Mouse (Mus musculus): ENCODE measurements at regions not wholly inside any gene's neighbourhood (a gene's known extent, or its start where the extent isn't known, plus 50 kb on each side); places are given as distances from the start of the nearest gene placed in this dataset.
"Not testable (repeated sequence)": the region's sequence is repeated elsewhere in the genome, so short reads cannot be mapped to it uniquely, and the experiment has no call there.

DNA sequence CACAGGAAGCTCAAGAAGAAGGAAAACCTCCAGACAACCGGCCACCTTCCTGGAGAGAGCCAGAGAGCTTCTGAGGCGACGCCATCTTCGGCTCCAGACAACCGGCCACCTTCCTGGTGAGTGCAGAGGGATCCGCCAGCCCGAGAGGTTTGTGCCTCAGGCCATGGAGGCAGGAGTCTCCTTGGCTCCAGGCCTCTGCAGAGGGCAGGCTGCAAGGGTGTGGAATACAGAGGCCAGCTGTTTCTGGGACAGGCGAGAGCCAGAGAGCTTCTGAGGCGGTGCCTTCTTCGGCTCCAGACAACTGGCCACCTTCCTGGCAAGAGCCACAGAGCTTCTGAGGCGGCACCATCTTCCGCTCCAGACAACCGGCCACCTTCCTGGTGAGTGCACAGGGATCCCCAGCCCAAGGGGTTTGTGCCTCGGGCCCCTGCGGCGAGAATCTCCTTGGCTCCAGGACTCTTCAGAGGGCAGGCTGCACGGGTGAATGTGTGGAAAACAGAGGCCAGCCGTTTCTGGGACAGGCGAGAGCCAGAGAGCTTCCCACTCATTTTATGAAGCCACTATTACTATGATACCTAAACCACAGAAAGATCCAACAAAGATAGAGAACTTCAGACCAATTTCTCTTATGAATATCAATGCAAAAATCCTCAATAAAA lies 441.4 kb downstream of the Arl6ip6 start:
- CTCF ChIA-PET: not testable (repeated sequence)

GRCm38 (mm10) chr2:53668599-53669372 lies 416.6 kb downstream of the Rprm start:
- CTCF ChIA-PET: interaction anchor here (0.5 to 0.6 kb wide), 2 partner anchors 22 to 26 kb away, joined by 3 to 5 read pairs; no protein-coding TSS in a partner anchor

GRCm38 (mm10) chr2:53680350-53681011 lies 404.9 kb downstream of the Rprm start:
- CTCF ChIA-PET: no interaction called here

- CTCF ChIA-PET: no interaction called here
Observed at GRCm38 (mm10) chr2:53682599-53682998, 402.8 kb downstream of the Rprm start.

GRCm38 (mm10) chr2:53687281-53687680 lies 398.1 kb downstream of the Rprm start:
- CTCF ChIA-PET: no interaction called here

- CTCF ChIA-PET: no interaction called here
Observed at GRCm38 (mm10) chr2:53689223-53689880, 396.0 kb downstream of the Rprm start.

DNA sequence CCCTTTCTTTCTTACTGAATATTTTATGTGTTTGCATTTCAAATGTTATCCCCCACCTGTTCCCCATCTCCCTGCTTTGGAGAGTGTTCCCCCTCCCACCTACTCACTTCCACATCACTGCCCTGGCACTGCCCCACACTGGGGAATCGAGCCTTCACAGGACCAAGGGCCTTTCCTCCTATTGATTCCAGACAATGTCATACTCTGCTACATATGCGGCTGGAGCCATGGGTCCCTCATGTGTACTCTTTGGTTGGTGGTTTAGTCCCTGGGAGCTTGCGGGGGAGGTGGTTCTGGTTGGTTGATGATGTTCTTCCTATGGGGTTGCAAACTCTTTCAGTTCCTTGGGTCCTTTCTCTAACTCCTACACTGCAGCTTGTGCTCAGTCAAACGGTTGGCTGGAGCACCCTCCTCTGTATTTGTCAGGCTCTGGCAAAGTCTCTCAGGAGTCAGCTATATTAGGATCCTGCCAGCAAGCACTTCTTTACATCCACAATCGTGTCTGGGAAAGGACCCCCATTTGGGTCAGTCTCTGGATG lies 393.7 kb downstream of the Rprm start:
- CTCF ChIA-PET: interaction anchor here (0.7 kb wide), 1 partner anchor 111 kb away, joined by 3 read pairs; no protein-coding TSS in a partner anchor

DNA sequence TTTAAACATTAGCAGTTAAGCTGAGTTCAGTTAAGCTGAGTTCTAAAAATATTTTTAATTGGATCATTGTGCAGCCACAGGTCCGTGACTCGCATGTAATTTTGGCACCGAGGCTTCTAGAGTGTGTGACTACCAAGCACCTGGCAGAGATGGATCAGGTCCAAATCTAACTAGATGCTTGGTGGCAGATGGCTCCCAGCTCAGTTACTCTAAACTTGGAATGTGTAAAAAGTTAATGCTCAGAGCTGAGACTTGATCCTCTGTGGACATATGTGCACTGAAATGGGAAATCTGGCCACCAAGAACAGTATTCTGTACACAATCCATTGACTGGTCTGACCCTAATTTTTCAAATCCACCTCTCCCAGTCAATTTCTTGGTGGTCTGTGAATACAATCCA lies 374.1 kb downstream of the Rprm start:
- CTCF ChIA-PET: no interaction called here

GRCm38 (mm10) chr2:53713106-53713640 lies 372.2 kb downstream of the Rprm start:
- CTCF ChIA-PET: no interaction called here

GRCm38 (mm10) chr2:53715017-53715416 lies 370.3 kb downstream of the Rprm start:
- CTCF ChIA-PET: no interaction called here

DNA sequence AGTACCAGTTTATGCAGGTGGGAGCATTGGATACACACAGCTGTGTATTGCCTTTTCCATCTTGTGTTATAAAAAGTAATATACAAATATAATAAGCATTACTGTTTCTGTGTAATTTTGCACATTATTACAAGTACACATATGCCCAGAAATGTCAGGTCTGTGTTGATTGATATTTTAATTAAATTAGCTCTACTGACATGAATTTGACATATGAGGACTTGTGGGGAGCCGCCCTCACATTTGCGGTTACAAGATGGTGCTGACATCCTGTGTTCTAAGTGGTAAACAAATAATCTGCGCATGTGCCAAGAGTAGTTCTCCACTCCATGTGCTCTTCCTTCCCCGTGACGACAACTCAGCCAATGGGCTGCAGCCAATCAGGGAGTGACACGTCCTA lies 362.1 kb downstream of the Rprm start:
- CTCF ChIA-PET: interaction anchor here (0.6 kb wide), 1 partner anchor 108 kb away, joined by 4 read pairs; no protein-coding TSS in a partner anchor

DNA sequence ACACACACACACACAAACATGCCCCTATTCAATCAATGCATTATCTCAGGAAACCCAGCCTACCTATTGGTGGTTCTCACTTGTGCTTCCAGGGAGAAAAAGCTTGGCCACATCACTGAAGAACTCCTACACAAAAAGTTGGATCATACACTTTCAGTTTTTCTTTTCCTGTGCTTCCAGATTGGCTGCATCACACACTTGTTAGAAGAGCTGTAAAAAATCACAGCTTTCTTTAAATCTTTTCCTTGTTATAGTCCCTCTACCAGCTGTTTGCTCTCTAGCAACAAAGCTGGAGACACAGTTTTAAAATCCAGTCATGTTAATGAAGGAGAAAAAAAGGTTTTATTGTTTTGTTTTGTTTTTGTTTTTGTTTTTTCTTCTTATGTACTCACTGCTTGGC lies 356.7 kb downstream of the Rprm start:
- CTCF ChIA-PET: no interaction called here

DNA sequence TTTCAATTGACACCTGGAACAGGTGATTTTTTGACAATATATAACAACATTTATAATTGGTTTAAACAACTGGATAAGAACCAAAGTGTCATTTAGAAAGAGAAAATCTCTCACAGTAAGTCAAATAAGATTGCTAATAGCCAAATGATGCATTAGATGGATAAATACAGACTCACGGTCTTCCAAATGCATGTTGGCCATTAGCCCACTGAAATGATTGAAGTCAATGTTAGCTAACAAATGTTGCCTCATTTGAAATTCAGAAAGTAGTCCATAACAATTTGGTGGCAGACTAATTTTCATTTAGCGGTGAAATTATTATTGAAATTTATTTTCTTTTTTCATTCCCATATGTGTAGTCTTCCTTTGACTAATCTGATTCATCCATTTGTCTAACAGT lies 354.9 kb downstream of the Rprm start:
- CTCF ChIA-PET: no interaction called here

- CTCF ChIA-PET: no interaction called here
Observed at GRCm38 (mm10) chr2:53763486-53763885, 321.9 kb downstream of the Rprm start.

DNA sequence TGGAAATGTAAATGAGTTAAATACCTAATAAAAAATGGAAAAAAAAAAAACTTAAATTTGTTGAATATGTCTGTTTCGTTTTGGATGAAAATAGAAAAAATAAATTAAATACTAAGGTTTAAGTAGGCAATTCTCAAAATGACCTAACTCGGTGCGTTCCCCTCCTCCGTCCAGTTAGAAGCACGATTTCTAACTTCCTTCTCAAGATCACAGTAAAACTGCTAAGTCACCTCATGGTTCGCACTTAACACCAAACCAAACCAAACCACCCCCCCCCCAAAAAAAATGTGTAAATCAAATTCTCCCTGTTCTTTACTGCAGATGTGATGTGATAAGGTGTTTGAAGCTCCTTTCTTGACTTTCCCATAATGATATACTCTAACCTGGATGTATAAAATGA lies 303.3 kb downstream of the Rprm start:
- CTCF ChIA-PET: not testable (repeated sequence)

DNA sequence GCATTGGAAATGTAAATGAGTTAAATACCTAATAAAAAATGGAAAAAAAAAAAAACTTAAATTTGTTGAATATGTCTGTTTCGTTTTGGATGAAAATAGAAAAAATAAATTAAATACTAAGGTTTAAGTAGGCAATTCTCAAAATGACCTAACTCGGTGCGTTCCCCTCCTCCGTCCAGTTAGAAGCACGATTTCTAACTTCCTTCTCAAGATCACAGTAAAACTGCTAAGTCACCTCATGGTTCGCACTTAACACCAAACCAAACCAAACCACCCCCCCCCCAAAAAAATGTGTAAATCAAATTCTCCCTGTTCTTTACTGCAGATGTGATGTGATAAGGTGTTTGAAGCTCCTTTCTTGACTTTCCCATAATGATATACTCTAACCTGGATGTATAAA lies 296.8 kb downstream of the Rprm start:
- CTCF ChIA-PET: not testable (repeated sequence)

GRCm38 (mm10) chr2:53796605-53797004 lies 288.7 kb downstream of the Rprm start:
- CTCF ChIA-PET: no interaction called here

DNA sequence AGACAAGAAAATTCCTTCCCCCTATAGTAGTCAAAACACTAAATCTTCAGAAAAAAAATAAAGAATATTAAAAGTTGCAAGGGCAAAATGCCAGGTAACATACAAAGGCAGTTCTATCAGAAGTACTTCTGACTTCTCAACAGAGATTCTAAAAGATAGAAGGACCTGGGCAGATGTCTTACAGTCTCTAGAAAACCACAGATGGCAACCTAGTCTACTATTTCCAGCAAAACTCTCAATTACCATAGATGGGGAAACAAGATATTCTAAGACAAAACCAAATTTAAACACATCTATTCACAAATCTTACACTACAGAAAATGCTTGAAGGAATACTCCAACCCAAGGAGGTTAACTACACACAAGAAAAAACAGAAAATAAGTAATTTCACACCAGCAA lies 281.7 kb downstream of the Rprm start:
- CTCF ChIA-PET: interaction anchor here (0.6 kb wide), 1 partner anchor 21 kb away, joined by 6 read pairs; no protein-coding TSS in a partner anchor

GRCm38 (mm10) chr2:53850815-53851528 lies 234.4 kb downstream of the Rprm start:
- CTCF ChIA-PET: interaction anchor here (0.5 kb wide), 1 partner anchor 12 kb away, joined by 3 read pairs; no protein-coding TSS in a partner anchor
